Mouse (Mus musculus) liver, embryonic 15.5 days (tissue): ENCODE measurements around the gene Slc16a8. TPM values are rescaled to one million over a fixed set of nuclear protein-coding genes. Genes with fewer than 3 reads are reported as not detected.
A peak's percentile ranks its signal among the peaks of the same experiment; 100 is the strongest.

Experiments used
- ATAC-seq: fragments of 200-750 bp; cut with Nextera tagmentation; 2 replicates; pipeline ENCODE4 v1.8.0; 2017; ENCODE audit warnings: moderate number of reproducible peaks, mild to moderate bottlenecking, moderate library complexity; ENCODE audit not compliant: insufficient read depth
- H3K27ac ChIP-seq: fragments of 300-500 bp; sonication (generic); replicated peaks from 2 replicates; pipeline ENCODE4 v1.5.1; 2015; ENCODE audit warnings: mild to moderate bottlenecking, inconsistent platforms
- H3K27me3 ChIP-seq: fragments of 300-500 bp; sonication (generic); 2 replicates; pipeline ENCODE4 v1.6.1; 2015; ENCODE audit warnings: mild to moderate bottlenecking, inconsistent platforms
- H3K36me3 ChIP-seq: fragments of 300-500 bp; sonication (generic); replicated peaks from 2 replicates; pipeline ENCODE4 v1.6.1; 2015; ENCODE audit warnings: moderate library complexity, mild to moderate bottlenecking, inconsistent platforms
- H3K4me1 ChIP-seq: fragments of 300-500 bp; sonication (generic); replicated peaks from 2 replicates; pipeline ENCODE4 v1.6.1; 2015; ENCODE audit warnings: inconsistent platforms
- H3K4me2 ChIP-seq: fragments of 300-500 bp; sonication (generic); 2 replicates; pipeline ENCODE4 v1.6.1; 2015; ENCODE audit warnings: moderate library complexity, mild to moderate bottlenecking, inconsistent platforms
- H3K4me3 ChIP-seq: fragments of 300-500 bp; sonication (generic); replicated peaks from 2 replicates; pipeline ENCODE4 v1.5.1; 2015; ENCODE audit warnings: mild to moderate bottlenecking, inconsistent platforms
- H3K9ac ChIP-seq: fragments of 300-500 bp; sonication (generic); 2 replicates; pipeline ENCODE4 v1.6.1; 2015; ENCODE audit warnings: moderate library complexity, mild to moderate bottlenecking, inconsistent platforms
- H3K9me3 ChIP-seq: fragments of 300-500 bp; sonication (generic); replicated peaks from 2 replicates; pipeline ENCODE4 v1.6.1; 2016; ENCODE audit warnings: inconsistent platforms
- WGBS: fragments of 180-500 bp; shearing (Covaris S2); methylation state at CpG from one replicate; pipeline ENCODE4 v1.1.7; 2015; ENCODE audit warnings: mixed read lengths; ENCODE audit not compliant: insufficient replicate concordance; 5-methylcytosine and 5-hydroxymethylcytosine counted together
- polyA plus RNA-seq: library from polyadenylated mRNA; unstranded; fragments of >200 nt; fragmentation: Nextera tagmentation; extraction: Ambion mirVana; gene quantifications from 2 replicates; pipeline ENCODE4 v1.2.1, GENCODE M21; 2015

Slc16a8 gene
- polyA plus RNA-seq, 1 experiment from 2014 or later = not detected

DNA sequence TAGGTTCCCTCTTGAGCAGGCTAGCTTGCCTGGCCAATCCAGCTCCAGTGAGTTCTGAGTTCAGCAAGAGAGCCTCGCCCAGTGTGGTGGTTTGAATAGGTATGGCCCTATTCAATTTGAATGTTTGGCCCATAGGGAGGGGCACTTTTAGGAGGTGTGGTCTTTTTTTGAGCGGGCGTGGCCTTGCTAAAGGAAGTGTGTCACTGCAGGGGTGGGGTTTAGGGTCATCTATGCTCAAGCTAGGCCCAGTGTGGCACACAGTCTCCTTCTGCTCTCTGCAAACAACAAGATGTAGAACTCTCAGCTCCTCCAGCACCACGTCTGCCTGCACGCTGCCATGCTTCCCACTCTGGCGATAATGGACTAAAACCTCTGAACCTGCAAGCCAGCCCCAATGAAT, 9.2 kb upstream of the Slc16a8 start:
- H3K4me1 ChIP-seq = peaks cover 14% of the 10 kb centered on the region
- no peaks in the 10 kb centered on the region for H3K36me3 ChIP-seq
- no peak for ATAC-seq
- H3K9ac ChIP-seq = no peak overlapping the region
- no peaks in the 10 kb centered on the region for H3K9me3 ChIP-seq
- no peak overlapping the region for H3K27ac ChIP-seq
- no peak overlapping the region for H3K4me2 ChIP-seq
- H3K4me3 ChIP-seq = no peak overlapping the region
- 76% methylated on average over 6 of the region's 6 CpGs for WGBS
- peaks cover 64% of the 10 kb centered on the region for H3K27me3 ChIP-seq

DNA sequence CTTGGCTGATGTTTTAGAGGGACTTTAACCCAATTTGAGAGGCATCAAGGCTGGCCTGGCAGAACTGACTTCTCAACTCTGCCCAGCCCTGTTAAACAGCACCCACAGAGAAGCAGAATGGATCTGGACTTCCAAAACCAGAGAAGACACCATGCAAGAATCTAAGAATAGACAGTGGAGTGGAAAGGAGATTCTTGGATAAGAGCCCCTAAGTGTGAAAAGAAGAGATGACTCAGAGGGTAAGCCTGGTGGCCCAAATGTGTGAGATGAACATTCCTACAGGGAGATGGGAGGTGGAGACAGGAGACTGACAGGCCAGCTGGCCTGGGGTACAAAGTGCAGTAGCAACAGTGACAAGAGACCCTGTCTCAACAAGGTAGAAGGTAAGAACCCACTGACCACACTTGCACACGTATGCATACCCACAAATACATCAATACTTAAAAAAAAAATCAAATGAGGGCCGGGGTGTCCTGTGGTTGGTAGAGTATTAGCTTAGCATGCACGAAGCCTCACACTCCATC, 8.3 kb upstream of the Slc16a8 start:
- Histone ChIP-seq H3K9me3 (no peaks in the 10 kb centered on the region), H3K36me3 (no peaks in the 10 kb centered on the region), H3K27ac (no peak overlapping the region), H3K4me3 (no peak overlapping the region), H3K4me2 (no peak overlapping the region), H3K4me1 (peaks cover 14% of the 10 kb centered on the region), H3K9ac (no peak overlapping the region), H3K27me3 (peaks cover 73% of the 10 kb centered on the region)
- ATAC-seq = no peak
- 65% methylated on average over 3 of the region's 3 CpGs for WGBS

DNA sequence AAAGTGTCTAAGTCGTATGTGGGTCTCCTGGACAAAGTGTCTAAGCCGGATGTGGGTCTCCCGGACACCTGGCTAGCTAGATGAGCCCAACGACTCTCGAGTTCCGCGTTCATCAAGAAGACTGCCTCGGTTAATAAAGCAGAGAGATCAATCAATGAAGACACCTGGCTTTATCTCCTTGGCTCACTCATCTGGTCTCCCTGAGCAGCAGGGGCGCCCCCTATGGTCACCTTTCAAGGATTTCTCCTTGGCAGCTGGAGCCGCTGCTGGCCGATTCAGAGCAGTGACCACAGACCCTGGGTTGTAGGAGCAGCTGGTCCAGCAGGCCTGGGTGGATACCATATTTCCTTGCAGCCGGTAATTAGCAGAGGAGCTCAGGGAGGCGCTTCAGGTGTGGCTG, 7.8 kb upstream of the Slc16a8 start:
- Histone ChIP-seq H3K27ac (no peak overlapping the region), H3K4me1 (peaks cover 14% of the 10 kb centered on the region), H3K9ac (no peak overlapping the region), H3K9me3 (no peaks in the 10 kb centered on the region), H3K4me2 (no peak overlapping the region), H3K4me3 (no peak overlapping the region), H3K36me3 (no peaks in the 10 kb centered on the region), H3K27me3 (peaks cover 73% of the 10 kb centered on the region)
- no peak for ATAC-seq
- 24% methylated on average over 13 of the region's 13 CpGs for WGBS

DNA sequence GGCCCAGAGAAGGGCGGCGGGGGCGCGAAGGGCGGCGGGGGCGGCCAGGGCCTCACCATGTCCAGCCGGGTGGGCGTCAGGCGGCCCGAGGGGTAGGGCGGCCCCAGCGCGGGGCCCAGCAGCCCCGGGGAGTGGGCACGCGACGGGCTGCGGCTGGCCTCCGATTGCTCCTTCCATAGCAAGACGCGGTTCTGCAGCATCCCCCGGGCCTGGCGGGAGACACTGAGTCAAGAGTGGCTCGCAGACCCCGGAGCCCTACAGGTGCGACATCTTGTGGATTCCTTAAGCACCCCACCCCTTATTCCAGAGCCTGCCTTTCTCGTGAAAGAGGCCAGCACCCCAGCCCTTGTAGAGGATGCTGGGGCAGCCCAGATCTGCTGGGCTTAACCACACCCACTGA, 7.2 kb upstream of the Slc16a8 start:
- H3K4me2 ChIP-seq = peak overlapping the region; percentile 67
- H3K9ac ChIP-seq = no peak overlapping the region
- no peaks in the 10 kb centered on the region for H3K36me3 ChIP-seq
- peak overlapping the region; percentile 48 for H3K4me3 ChIP-seq
- H3K27ac ChIP-seq = no peak overlapping the region
- no peak for ATAC-seq
- 2% methylated on average over 27 of the region's 28 CpGs for WGBS
- H3K9me3 ChIP-seq = no peaks in the 10 kb centered on the region
- peaks cover 14% of the 10 kb centered on the region for H3K4me1 ChIP-seq
- peaks cover 70% of the 10 kb centered on the region for H3K27me3 ChIP-seq

DNA sequence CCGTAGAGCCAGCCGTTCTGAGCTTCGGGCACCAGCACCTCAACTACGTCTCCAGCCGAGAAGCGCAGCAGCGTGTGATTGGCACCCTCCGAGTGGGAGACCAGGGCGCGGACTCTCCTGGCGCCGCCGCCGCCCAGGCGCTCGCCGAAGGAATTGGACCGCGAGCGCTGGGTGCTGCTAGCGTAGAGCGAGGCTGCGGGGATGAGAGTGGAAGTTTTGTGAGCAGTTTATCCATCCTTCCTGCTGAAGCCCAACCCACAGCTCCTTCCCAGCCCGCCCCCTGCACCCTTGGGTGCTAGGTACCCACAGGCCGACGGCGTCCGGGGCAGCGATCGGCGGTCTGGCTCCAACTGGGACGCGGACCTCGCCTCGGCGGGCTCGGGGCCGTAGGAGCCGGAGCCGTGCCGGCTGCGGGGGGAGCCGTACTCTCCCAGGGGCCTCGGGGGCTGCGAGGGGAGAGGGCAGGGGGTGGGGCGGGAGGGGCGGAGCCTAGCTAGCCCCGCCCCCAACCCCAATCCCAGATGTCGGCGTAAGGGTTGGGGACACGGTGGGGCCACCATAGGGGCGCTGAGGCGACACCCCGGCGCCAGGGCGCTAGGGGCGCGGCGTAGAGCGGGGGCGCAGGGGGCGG, 6.6 kb upstream of the Slc16a8 start:
- H3K36me3 ChIP-seq = no peaks in the 10 kb centered on the region
- WGBS = 1% methylated on average over 61 of the region's 62 CpGs
- peak overlapping the region; percentile 48 for H3K4me3 ChIP-seq
- H3K4me1 ChIP-seq = peaks cover 14% of the 10 kb centered on the region
- H3K9me3 ChIP-seq = no peaks in the 10 kb centered on the region
- no peak overlapping the region for H3K27ac ChIP-seq
- H3K4me2 ChIP-seq = peak overlapping the region; percentile 67
- no peak overlapping the region for H3K9ac ChIP-seq
- ATAC-seq = 0 out of 2 replicates have a peak, but pooled peaks have one; percentile 6
- H3K27me3 ChIP-seq = peaks cover 69% of the 10 kb centered on the region

DNA sequence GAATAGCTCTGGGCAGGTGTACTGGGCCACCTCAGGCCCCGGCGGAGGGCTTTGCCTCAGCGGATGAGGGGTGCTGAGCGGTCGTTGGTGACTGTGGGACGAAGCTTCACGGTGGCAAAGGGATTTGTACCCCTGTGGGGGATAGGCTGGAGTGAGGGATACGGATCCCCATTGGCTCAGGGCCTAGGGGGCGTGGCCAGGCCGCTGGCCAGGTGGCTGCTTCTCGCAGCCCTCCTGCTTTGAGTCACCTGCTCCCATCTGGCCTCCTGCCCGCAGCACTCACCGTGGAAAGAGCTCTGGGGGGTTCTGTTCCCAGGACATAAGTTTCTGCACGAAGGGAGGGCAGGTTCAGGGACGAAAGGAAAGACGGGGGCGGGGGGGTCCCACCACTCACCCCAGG, 4.0 kb upstream of the Slc16a8 start:
- H3K9ac ChIP-seq = no peak overlapping the region
- H3K4me2 ChIP-seq = no peak overlapping the region
- no peaks in the 10 kb centered on the region for H3K9me3 ChIP-seq
- no peak overlapping the region for H3K4me3 ChIP-seq
- ATAC-seq = no peak
- H3K4me1 ChIP-seq = peaks cover 14% of the 10 kb centered on the region
- H3K36me3 ChIP-seq = no peaks in the 10 kb centered on the region
- H3K27ac ChIP-seq = no peak overlapping the region
- peaks cover 78% of the 10 kb centered on the region for H3K27me3 ChIP-seq
- WGBS = 27% methylated on average over 17 of the region's 17 CpGs

DNA sequence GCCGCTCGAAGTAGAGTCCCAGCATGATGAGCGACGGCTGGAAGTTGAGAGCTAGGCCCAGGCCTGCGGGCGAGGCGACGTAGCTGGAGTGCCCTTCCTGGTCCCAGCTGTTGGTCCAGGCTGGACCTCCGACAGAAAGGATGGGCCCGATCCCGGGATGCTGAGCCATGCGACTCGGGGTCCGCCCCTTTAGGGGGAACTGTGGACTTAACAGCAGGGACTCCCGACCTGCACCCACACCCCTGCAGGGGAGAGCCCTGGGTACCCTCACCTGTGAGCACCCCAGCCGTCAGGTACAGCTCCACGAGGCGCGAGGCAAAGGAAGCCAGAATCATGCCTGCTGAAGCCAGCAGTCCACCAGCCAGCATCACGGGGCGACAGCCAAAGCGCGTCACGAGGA, 2.0 kb downstream of the Slc16a8 start:
- H3K9me3 ChIP-seq = no peaks in the 10 kb centered on the region
- H3K27me3 ChIP-seq = peaks cover 53% of the 10 kb centered on the region
- H3K27ac ChIP-seq = no peak overlapping the region
- no peak overlapping the region for H3K9ac ChIP-seq
- peaks cover 10% of the 10 kb centered on the region for H3K4me1 ChIP-seq
- ATAC-seq = no peak
- peak overlapping the region; percentile 17; the same call in 1 of the 2 replicates for H3K4me3 ChIP-seq
- no peaks in the 10 kb centered on the region for H3K36me3 ChIP-seq
- peak overlapping the region; percentile 50 for H3K4me2 ChIP-seq
- WGBS = 27% methylated on average over 24 of the region's 24 CpGs

DNA sequence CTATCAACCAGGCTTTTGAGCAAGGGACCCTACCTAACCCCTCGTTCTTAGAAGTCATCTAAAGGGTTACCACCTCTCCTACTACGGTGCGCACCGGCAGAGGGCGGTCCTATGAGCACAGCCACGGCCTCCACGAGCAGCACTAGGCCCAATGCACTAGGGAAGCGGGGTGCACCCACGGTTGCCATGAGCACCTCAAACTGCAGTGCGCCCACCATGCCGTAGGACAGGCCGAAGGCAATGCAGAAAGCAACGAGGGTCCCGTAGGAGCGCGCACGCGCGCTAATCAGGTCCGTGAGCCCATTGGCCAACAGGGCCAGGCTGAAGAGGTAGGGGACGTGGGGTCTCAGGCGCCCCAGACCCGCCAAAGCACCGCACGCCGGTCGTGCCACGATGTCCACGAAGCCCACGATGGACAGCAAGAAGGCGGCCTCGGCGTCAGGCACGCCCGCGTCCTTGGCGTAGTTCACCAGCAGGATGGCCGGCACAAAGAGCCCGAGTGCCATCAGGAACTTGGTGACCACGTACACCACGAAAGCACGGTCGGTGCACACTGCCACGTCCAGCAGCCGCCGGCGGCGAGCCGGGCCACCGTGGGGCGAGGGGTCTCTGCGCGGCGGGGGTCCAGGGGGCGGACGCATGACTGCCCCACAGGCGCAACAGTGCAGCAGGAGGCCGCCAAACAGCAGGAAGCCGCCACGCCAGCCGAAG, 2.6 kb downstream of the Slc16a8 start:
- Histone ChIP-seq H3K9ac (no peak overlapping the region), H3K27ac (no peak overlapping the region), H3K4me1 (peaks cover 10% of the 10 kb centered on the region), H3K9me3 (no peaks in the 10 kb centered on the region), H3K4me2 (peak overlapping the region; percentile 50), H3K36me3 (0 out of 2 replicates have a peak, but pooled peaks cover 4% of the 10 kb centered on the region), H3K27me3 (peaks cover 53% of the 10 kb centered on the region), H3K4me3 (peak overlapping the region; percentile 17)
- 3% methylated on average over 61 of the region's 61 CpGs for WGBS
- no peak for ATAC-seq

DNA sequence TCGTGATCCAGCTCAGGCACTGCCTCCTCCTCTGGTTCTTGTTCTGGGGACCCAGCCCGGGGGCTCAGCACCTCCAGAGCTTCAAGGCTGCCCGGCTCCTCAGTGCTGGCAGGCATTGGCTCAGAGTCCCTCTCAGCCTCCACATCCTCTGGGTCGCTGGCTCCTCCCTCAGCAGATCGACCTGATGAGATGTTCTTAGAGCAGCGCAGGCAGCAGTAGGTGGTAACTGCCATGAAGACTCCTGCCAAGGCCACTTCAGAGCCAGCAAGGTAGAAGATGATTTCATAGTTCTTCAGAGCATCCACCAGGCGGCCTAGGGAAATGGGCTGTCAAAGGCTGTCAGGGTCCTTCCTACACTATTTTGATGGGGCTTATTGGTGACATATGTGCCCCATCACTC, 3.4 kb downstream of the Slc16a8 start:
- WGBS = 36% methylated on average over 7 of the region's 7 CpGs
- no peak overlapping the region for H3K4me2 ChIP-seq

DNA sequence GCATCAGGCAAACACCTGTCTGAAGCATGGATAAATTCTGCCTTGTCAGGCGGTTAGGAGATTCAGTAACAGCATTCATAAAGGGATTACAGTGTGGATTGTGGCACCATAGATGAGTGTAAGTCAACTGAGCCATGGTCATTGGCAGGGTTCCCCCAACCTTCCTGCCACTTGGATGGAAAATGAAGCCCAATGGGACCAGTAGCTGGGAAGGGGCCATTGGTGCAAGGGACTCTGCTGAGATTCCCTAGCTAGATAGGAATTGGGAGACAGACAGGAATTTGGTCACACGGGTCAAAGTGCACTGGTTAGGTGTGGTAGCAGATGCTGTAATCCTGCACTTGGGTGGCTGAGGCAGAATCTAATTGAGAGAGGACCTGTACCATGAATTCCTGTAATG, 4.3 kb downstream of the Slc16a8 start:
- Histone ChIP-seq H3K4me1 (peaks cover 10% of the 10 kb centered on the region), H3K4me2 (no peak overlapping the region), H3K27ac (no peak overlapping the region), H3K27me3 (peaks cover 48% of the 10 kb centered on the region), H3K9me3 (no peaks in the 10 kb centered on the region), H3K36me3 (peaks cover 17% of the 10 kb centered on the region; the same call in 1 of the 2 replicates), H3K4me3 (no peak overlapping the region), H3K9ac (no peak overlapping the region)
- no peak for ATAC-seq
- WGBS = 41% methylated on average over 2 of the region's 2 CpGs

More for the DNA sequence above, 3.4 kb downstream of the Slc16a8 start:
- Histone ChIP-seq H3K4me1 (peaks cover 10% of the 10 kb centered on the region), H3K27ac (no peak overlapping the region), H3K27me3 (peaks cover 53% of the 10 kb centered on the region), H3K9me3 (no peaks in the 10 kb centered on the region), H3K36me3 (peaks cover 9% of the 10 kb centered on the region; the same call in 1 of the 2 replicates), H3K9ac (no peak overlapping the region), H3K4me3 (no peak overlapping the region)
- no peak for ATAC-seq

DNA sequence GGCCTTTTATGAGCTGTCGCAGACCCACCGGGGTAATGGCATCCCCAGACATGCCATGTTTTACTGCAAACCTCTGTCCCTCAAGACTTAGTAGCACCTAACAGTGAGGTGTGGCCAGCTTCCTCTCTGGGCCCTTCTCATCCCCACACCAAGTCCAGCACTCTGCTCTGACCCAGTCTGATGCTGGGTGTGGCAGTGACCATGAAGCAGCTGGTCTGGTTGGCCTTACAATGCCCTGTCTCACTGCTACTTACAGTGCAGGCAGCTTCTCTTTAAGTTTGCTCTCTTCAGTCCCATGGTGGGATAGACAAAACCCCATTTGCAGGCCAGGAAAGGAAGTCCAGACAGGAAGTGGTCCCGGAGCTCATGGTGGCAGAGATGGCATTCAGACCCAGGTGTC, 9.2 kb downstream of the Slc16a8 start:
- Histone ChIP-seq H3K27ac (no peak overlapping the region), H3K4me2 (no peak overlapping the region), H3K9ac (no peak overlapping the region), H3K4me3 (no peak overlapping the region), H3K9me3 (no peaks in the 10 kb centered on the region), H3K36me3 (peaks cover 44% of the 10 kb centered on the region), H3K4me1 (peaks cover 5% of the 10 kb centered on the region; the same call in 1 of the 2 replicates), H3K27me3 (no peaks in the 10 kb centered on the region)
- no peak for ATAC-seq
- WGBS = 66% methylated on average over 3 of the region's 3 CpGs
